Mouse (Mus musculus) liver, postnatal 0 days (tissue): ENCODE results near the gene Ech1. TPM values are rescaled to one million over a fixed set of nuclear protein-coding genes. Genes with fewer than 3 reads are reported as not detected.

ENCODE experiments used
- ATAC-seq: fragments of 200-750 bp; cut with Nextera tagmentation; 2 replicates; pipeline ENCODE4 v1.8.0; 2017; ENCODE audit warnings: mild to moderate bottlenecking, moderate library complexity
- DNase-seq: peaks from one replicate; pipeline ENCODE4 v3.0.0-alpha.2; 2016
- H3K27ac ChIP-seq: fragments of 300-500 bp; sonication (generic); 2 replicates; pipeline ENCODE4 v1.5.1; 2014; ENCODE audit warnings: antibody characterized with exemption, moderate library complexity, mild to moderate bottlenecking, low read depth
- H3K27me3 ChIP-seq: fragments of 300-500 bp; sonication (generic); 2 replicates; pipeline ENCODE4 v1.6.1; 2014; ENCODE audit warnings: low read length, control low read depth, mixed read lengths; ENCODE audit not compliant: insufficient read depth
- H3K36me3 ChIP-seq: fragments of 300-500 bp; sonication (generic); replicated peaks from 2 replicates; pipeline ENCODE4 v1.6.1; 2014; ENCODE audit warnings: mild to moderate bottlenecking, control low read depth, low read length, moderate library complexity, mixed read lengths; ENCODE audit not compliant: insufficient read depth
- H3K4me1 ChIP-seq: fragments of 300-500 bp; sonication (generic); 2 replicates; pipeline ENCODE4 v1.6.1; 2014; ENCODE audit warnings: antibody characterized with exemption, mild to moderate bottlenecking, control low read depth; ENCODE audit not compliant: insufficient read depth
- H3K4me2 ChIP-seq: fragments of 300-500 bp; sonication (generic); 2 replicates; pipeline ENCODE4 v1.6.1; 2014; ENCODE audit warnings: low read depth, mild to moderate bottlenecking, low read length, moderate library complexity, mixed read lengths
- H3K4me3 ChIP-seq: fragments of 300-500 bp; sonication (generic); 2 replicates; pipeline ENCODE4 v1.5.1; 2014; ENCODE audit warnings: low read depth, low read length
- H3K9ac ChIP-seq: fragments of 300-500 bp; sonication (generic); replicated peaks from 2 replicates; pipeline ENCODE4 v1.6.1; 2014; ENCODE audit warnings: mild to moderate bottlenecking, moderate library complexity
- H3K9me3 ChIP-seq: fragments of 300-500 bp; sonication (generic); 2 replicates; pipeline ENCODE4 v1.6.1; 2016; ENCODE audit warnings: mild to moderate bottlenecking, control low read depth, low read length, mixed read lengths
- CTCF ChIP-seq: sonication (generic); IDR thresholded peaks from 2 replicates; pipeline ENCODE4 v1.5.1; 2016; ENCODE audit warnings: antibody characterized with exemption, low read depth
- EP300 ChIP-seq: IDR thresholded peaks from 2 replicates; pipeline ENCODE4 v1.6.1; 2016; ENCODE audit warnings: antibody characterized with exemption, low read depth, mild to moderate bottlenecking
- whole genome bisulfite sequencing: fragments of 180-500 bp; shearing (Covaris S2); extraction: QIAGEN DNeasy Blood & Tissue Kit; methylation state at CpG from one replicate; pipeline ENCODE4 v1.1.7; 2014; ENCODE audit not compliant: insufficient replicate concordance; 5-methylcytosine and 5-hydroxymethylcytosine counted together
- polyA plus RNA-seq: library from polyadenylated mRNA; unstranded; fragments of >200 nt; fragmentation: Nextera tagmentation; extraction: Ambion mirVana; gene quantifications from 2 replicates; pipeline ENCODE4 v1.2.1, GENCODE M21; 2015

Gene Ech1
- polyA plus RNA-seq, 1 experiment from 2014 or later = 566 TPM

DNA sequence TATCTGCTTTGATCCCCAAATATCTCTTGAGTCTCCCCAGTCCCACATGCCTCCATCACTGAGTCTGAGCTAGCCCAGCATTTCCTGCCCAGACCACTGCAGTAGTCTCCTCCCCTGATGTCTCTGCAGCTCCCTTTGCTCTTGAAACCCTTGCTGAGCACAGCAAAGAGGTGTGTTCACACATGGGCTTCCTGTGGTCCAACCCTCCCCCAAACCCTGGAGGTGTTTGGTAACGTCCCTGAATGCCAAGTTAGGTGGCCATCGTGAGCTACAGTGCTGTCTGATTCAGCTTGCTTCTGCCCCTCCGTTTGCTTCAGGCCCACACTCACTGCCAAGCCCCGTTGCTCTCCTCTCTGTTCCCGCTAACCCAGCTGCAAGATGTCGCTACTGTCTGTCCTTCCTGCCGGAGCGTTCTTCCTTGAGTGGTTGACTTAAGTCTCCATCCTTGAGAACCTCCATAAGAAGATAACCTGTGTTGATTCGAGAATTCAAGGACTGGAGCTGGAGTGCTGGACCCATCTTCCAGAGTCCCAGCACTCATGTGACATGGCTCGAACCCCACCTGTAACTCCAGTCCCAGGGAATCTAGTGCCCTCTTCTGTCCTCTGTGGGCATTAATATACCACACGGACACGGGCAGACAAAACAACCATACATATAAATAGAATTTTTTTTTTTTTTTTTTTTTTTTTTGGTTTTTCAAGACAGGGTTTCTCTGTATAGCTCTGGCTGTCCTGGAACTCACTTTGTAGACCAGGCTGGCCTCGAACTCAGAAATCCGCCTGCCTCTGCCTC is 32.4 kb upstream of the Ech1 start:
- H3K27me3 ChIP-seq = no peaks in the 10 kb centered on the region
- H3K9ac ChIP-seq = no peak overlapping the region
- no peak overlapping the region for H3K4me3 ChIP-seq
- no peak overlapping the region for H3K27ac ChIP-seq
- 58% methylated on average over 13 of the region's 14 CpGs for WGBS
- H3K36me3 ChIP-seq = 0 out of 2 replicates have a peak, but pooled peaks cover 2% of the 10 kb centered on the region
- peaks cover 30% of the 10 kb centered on the region for H3K4me1 ChIP-seq
- DNase-seq (no peak), ATAC-seq (no peak)
- no peak overlapping the region for H3K4me2 ChIP-seq
- TF ChIP-seq EP300 = no peak
- peak; percentile 14; the same call in 1 of the 2 replicates for TF ChIP-seq CTCF
- H3K9me3 ChIP-seq = no peaks in the 10 kb centered on the region

DNA sequence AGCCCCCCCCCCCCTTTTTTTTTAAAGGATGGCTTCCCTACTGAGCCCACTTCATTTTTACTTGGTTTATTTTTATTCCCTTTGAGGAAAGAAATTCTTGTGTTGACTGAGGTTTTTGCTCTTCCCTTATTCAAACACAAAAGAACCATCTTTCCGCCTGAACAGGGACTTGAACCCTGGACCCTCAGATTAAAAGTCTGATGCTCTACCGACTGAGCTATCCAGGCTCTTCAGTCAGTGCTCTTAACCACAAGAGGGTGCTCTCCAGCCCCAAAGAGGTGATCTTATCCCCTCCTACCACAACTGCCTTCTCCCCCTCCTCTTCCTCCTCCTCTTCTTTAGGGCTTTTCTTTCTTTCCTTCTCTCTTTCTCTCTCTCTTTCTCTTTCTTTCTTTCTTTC is 31.2 kb upstream of the Ech1 start:
- Histone ChIP-seq H3K9me3 (no peaks in the 10 kb centered on the region), H3K27me3 (no peaks in the 10 kb centered on the region), H3K4me2 (no peak overlapping the region), H3K4me3 (no peak overlapping the region), H3K9ac (no peak overlapping the region), H3K4me1 (peaks cover 26% of the 10 kb centered on the region), H3K27ac (no peak overlapping the region), H3K36me3 (no peaks in the 10 kb centered on the region)
- DNase-seq (no peak), ATAC-seq (no peak)
- TF ChIP-seq CTCF = peak; percentile 60
- no peak for TF ChIP-seq EP300
- WGBS = 29% methylated on average over 2 of the region's 2 CpGs

DNA sequence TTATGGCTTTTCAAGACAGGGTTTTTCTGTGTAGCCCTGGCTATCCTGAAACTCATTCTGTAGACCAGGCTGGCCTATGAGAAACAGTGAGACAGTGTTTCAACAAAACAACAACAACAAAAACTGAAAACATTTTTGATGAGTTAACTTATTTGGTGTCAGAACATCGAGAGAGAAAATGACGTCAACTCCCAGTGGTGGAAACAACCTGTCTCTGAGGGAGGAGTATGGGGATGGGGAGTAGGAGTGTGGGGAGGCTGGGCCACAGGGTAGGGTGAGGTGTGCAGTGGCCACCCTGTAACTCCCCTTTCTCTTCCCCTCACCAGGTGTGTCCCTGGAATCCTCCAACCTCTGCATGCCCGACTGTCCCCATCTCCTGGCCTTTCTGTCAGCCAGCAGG is 30.5 kb upstream of the Ech1 start:
- Histone ChIP-seq H3K4me1 (peaks cover 21% of the 10 kb centered on the region), H3K27ac (no peak overlapping the region), H3K36me3 (0 out of 2 replicates have a peak, but pooled peaks cover 2% of the 10 kb centered on the region), H3K9me3 (no peaks in the 10 kb centered on the region), H3K4me3 (no peak overlapping the region), H3K4me2 (no peak overlapping the region), H3K27me3 (no peaks in the 10 kb centered on the region), H3K9ac (no peak overlapping the region)
- ATAC-seq = no peak
- TF ChIP-seq EP300 (no peak), CTCF (no peak)
- WGBS = 71% methylated on average over 3 of the region's 3 CpGs
- DNase-seq = no peak

DNA sequence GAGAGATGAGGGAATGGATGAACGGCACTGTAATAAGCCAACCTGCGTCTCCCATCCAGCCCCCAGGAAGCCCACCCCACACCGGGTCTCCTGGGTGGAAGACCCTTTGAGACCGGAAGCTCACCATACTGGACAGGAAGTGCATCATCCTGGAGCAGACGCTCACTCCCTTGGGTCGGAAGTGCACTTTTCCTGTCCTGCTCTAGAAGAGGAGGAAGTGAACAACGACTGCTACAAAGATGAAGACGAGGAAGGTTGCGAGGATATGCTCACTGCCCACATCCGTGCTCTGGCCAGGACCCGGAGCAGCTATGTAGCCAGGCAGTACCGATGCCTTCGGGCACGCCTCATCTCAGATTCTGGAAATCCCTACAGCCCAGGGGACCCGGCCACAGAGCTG is 29.2 kb upstream of the Ech1 start:
- Histone ChIP-seq H3K9ac (peak overlapping the region; percentile 56), H3K4me3 (peak overlapping the region; percentile 29), H3K36me3 (0 out of 2 replicates have a peak, but pooled peaks cover 2% of the 10 kb centered on the region), H3K4me1 (peaks cover 15% of the 10 kb centered on the region), H3K9me3 (no peaks in the 10 kb centered on the region), H3K27me3 (no peaks in the 10 kb centered on the region), H3K27ac (peak overlapping the region; percentile 83), H3K4me2 (peak overlapping the region; percentile 71)
- 21% methylated on average over 15 of the region's 15 CpGs for WGBS
- TF ChIP-seq EP300 = no peak
- no peak for TF ChIP-seq CTCF
- peak; percentile 13; the same call in 1 of the 2 replicates for ATAC-seq
- no peak for DNase-seq

DNA sequence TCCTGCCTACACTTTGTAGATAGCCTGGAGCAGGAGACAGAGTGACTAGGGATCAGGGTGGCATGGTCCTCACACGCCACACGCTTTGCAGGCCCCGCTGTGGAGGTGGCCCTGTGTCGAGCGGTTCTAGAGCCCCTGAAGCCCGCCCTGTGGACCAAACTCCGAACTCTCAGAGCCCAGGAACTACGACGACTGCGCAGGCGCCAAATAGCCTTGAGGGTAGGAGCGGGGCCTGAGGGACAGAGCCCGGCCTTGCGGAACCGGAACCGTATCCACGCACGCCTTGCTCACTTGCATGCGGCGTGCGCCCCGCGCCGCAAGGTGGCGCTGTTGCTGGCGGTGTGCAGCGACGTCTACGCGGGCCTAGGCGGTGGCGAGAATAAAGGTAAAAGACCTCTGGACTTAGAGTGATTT is 28.4 kb upstream of the Ech1 start:
- Histone ChIP-seq H3K27me3 (no peaks in the 10 kb centered on the region), H3K9me3 (no peaks in the 10 kb centered on the region), H3K27ac (peak overlapping the region; percentile 83), H3K4me2 (peak overlapping the region; percentile 71), H3K4me1 (peaks cover 15% of the 10 kb centered on the region), H3K36me3 (0 out of 2 replicates have a peak, but pooled peaks cover 2% of the 10 kb centered on the region), H3K4me3 (peak overlapping the region; percentile 29), H3K9ac (peak overlapping the region; percentile 56)
- DNase-seq = peak; percentile 88
- WGBS = 3% methylated on average over 32 of the region's 32 CpGs
- ATAC-seq = peak; percentile 86
- TF ChIP-seq CTCF (peak; percentile 100), EP300 (no peak)

DNA sequence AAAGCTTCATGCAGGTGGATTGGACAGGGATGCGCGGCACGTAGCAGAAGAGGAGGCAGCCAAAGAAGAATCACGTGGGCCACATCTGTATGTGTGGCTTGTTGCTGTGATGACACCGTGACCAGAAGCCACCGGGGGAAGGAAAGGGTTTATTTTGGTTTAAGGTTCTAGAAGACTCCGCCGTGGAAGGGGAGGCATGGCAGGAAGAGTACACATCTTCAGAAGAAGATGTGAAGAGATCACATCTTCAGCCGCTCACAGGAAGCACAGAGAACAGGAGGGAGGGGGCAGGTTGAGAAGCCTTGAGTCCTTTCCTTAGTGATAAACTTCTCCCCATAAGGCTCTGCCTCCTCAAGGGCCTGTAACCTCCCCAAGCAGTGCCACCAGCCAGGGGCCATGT is 25.0 kb upstream of the Ech1 start:
- H3K4me1 ChIP-seq = peaks cover 36% of the 10 kb centered on the region
- H3K9me3 ChIP-seq = no peaks in the 10 kb centered on the region
- 86% methylated on average over 9 of the region's 9 CpGs for WGBS

More for the DNA sequence above, 25.0 kb upstream of the Ech1 start:
- ATAC-seq (no peak), DNase-seq (no peak)
- H3K4me3 ChIP-seq = no peak overlapping the region
- H3K27me3 ChIP-seq = no peaks in the 10 kb centered on the region
- H3K4me2 ChIP-seq = no peak overlapping the region
- TF ChIP-seq CTCF = no peak
- no peak for TF ChIP-seq EP300
- H3K9ac ChIP-seq = no peak overlapping the region
- H3K36me3 ChIP-seq = 0 out of 2 replicates have a peak, but pooled peaks cover 2% of the 10 kb centered on the region
- H3K27ac ChIP-seq = no peak overlapping the region
